Mouse (Mus musculus): ENCODE measurements around the gene Runx3. TPM values are rescaled to one million over a fixed set of nuclear protein-coding genes. Genes with fewer than 3 reads are reported as not detected.

The Runx3 gene
- polyA plus RNA-seq, 1 experiment from 2014 or later = not detected

DNA sequence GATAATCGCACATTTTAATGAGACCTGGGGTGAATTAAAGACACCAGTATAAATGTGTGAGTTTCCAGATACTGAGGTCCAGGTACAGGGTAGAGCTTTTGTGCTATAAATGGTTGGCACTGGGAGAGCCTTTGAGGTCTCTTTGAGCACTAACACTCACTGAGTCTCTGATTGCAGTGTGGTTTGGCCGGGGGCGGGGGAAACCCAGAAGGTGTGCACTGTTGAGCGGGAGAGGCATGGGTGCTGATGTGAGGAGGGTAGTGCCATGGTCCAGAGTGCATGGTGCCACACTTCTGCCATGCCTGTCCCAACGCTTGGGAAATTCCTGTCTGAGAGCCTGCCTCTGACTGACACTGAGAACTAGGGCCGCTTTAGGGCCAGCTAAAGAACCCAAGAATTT lies 36.9 kb downstream of the Runx3 start:
- H3K9me3 ChIP-seq (ENCODE audit: control insufficient read depth, low read length) = no peaks in the 10 kb centered on the region
- no peak overlapping the region for H3K9ac ChIP-seq (ENCODE audit: low read depth, low read length)
- no peak overlapping the region; the same call in 1 of the 2 replicates for H3K27ac ChIP-seq (ENCODE audit: low read depth, low read length)
- H3K4me1 ChIP-seq (ENCODE audit: control insufficient read depth, insufficient read depth, low read depth, low read length) = peaks cover 5% of the 10 kb centered on the region
- 10% methylated on average over 6 of the region's 6 CpGs for WGBS
- no peaks in the 10 kb centered on the region for H3K36me3 ChIP-seq (ENCODE audit: control insufficient read depth, insufficient read depth, low read length)
- peaks cover 64% of the 10 kb centered on the region for H3K27me3 ChIP-seq (replicated peaks; ENCODE audit: control insufficient read depth, insufficient read depth, low read length)
- ATAC-seq = no peak
- H3K4me2 ChIP-seq (ENCODE audit: low read length) = no peak overlapping the region
- H3K4me3 ChIP-seq (ENCODE audit: low read length) = no peak overlapping the region

- ATAC-seq = no peak
- Histone ChIP-seq H3K27ac (ENCODE audit: low read depth, low read length) (no peak overlapping the region), H3K36me3 (ENCODE audit: control insufficient read depth, insufficient read depth, low read length) (no peaks in the 10 kb centered on the region), H3K4me2 (ENCODE audit: low read length) (no peak overlapping the region), H3K9me3 (ENCODE audit: control insufficient read depth, low read length) (no peaks in the 10 kb centered on the region), H3K27me3 (replicated peaks; ENCODE audit: control insufficient read depth, insufficient read depth, low read length) (peaks cover 58% of the 10 kb centered on the region), H3K4me1 (ENCODE audit: control insufficient read depth, insufficient read depth, low read depth, low read length) (no peaks in the 10 kb centered on the region), H3K9ac (ENCODE audit: low read depth, low read length) (no peak overlapping the region), H3K4me3 (ENCODE audit: low read length) (no peak overlapping the region)
- WGBS = 7% methylated on average over 9 of the region's 9 CpGs
Observed at GRCm38 (mm10) chr4:135158724-135159409, 38.4 kb downstream of the Runx3 start.

DNA sequence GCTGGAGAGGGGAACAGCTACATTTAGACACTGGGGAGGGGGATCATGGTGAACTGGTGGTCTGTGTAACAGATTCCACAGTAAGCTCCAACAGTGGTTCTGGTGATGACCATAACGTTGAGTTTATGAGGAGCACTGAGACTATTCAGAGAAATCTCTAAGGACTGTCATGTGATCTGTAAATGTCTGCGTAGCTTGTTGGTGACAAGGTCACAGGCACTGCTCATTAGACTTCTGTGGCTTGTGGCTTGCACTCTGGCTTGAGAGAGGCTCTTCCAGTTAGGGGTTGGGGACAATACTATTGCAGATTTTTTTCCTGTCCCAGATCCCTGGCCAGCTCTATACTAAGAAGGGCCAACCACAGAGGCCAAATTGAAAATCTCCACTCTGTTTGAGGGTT lies 39.2 kb downstream of the Runx3 start:
- H3K4me2 ChIP-seq (ENCODE audit: low read length) = no peak overlapping the region
- no peaks in the 10 kb centered on the region for H3K9me3 ChIP-seq (ENCODE audit: control insufficient read depth, low read length)
- H3K4me3 ChIP-seq (ENCODE audit: low read length) = no peak overlapping the region
- no peak overlapping the region for H3K9ac ChIP-seq (ENCODE audit: low read depth, low read length)
- H3K36me3 ChIP-seq (ENCODE audit: control insufficient read depth, insufficient read depth, low read length) = no peaks in the 10 kb centered on the region
- 60% methylated on average over 2 of the region's 2 CpGs for WGBS
- H3K27ac ChIP-seq (ENCODE audit: low read depth, low read length) = no peak overlapping the region
- peaks cover 60% of the 10 kb centered on the region for H3K27me3 ChIP-seq (replicated peaks; ENCODE audit: control insufficient read depth, insufficient read depth, low read length)
- ATAC-seq = no peak
- no peaks in the 10 kb centered on the region for H3K4me1 ChIP-seq (ENCODE audit: control insufficient read depth, insufficient read depth, low read depth, low read length)

- peaks cover 59% of the 10 kb centered on the region for H3K27me3 ChIP-seq (replicated peaks; ENCODE audit: control insufficient read depth, insufficient read depth, low read length)
- no peak for ATAC-seq
- H3K36me3 ChIP-seq (ENCODE audit: control insufficient read depth, insufficient read depth, low read length) = no peaks in the 10 kb centered on the region
- H3K4me2 ChIP-seq (ENCODE audit: low read length) = no peak overlapping the region
- no peaks in the 10 kb centered on the region for H3K4me1 ChIP-seq (ENCODE audit: control insufficient read depth, insufficient read depth, low read depth, low read length)
- H3K9me3 ChIP-seq (ENCODE audit: control insufficient read depth, low read length) = no peaks in the 10 kb centered on the region
- H3K27ac ChIP-seq (ENCODE audit: low read depth, low read length) = no peak overlapping the region
- WGBS = 76% methylated on average over 3 of the region's 3 CpGs
- no peak overlapping the region for H3K9ac ChIP-seq (ENCODE audit: low read depth, low read length)
- H3K4me3 ChIP-seq (ENCODE audit: low read length) = no peak overlapping the region
Observed at GRCm38 (mm10) chr4:135160168-135160567, 39.7 kb downstream of the Runx3 start.

DNA sequence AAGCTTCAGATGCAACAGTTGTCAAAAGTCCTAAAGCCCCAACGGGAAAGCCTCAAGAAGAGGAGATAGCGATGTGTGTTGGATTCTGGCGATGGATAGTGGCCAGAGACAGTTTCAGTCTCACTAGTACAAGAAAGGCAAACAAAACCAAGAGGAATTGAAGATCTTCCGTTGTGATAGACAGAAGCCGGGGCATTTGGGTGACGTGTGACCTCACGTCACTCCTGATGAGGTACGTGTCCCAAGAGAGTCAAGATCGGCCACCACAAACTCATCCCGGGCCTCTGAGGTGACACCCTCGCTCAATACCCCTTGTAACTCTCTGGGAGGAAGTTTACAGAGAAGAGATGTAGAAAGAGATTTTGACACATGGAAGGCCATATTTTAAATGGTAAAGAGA lies 41.0 kb downstream of the Runx3 start:
- H3K9me3 ChIP-seq (ENCODE audit: control insufficient read depth, low read length) = no peaks in the 10 kb centered on the region
- no peak overlapping the region for H3K9ac ChIP-seq (ENCODE audit: low read depth, low read length)
- peaks cover 54% of the 10 kb centered on the region for H3K27me3 ChIP-seq (replicated peaks; ENCODE audit: control insufficient read depth, insufficient read depth, low read length)
- H3K4me2 ChIP-seq (ENCODE audit: low read length) = no peak overlapping the region
- WGBS = 90% methylated on average over 11 of the region's 11 CpGs
- H3K36me3 ChIP-seq (ENCODE audit: control insufficient read depth, insufficient read depth, low read length) = no peaks in the 10 kb centered on the region
- peaks cover 3% of the 10 kb centered on the region for H3K4me1 ChIP-seq (ENCODE audit: control insufficient read depth, insufficient read depth, low read depth, low read length)
- no peak for ATAC-seq
- no peak overlapping the region for H3K27ac ChIP-seq (ENCODE audit: low read depth, low read length)
- H3K4me3 ChIP-seq (ENCODE audit: low read length) = no peak overlapping the region

- Histone ChIP-seq H3K9ac (ENCODE audit: low read depth, low read length) (no peak overlapping the region), H3K27ac (ENCODE audit: low read depth, low read length) (no peak overlapping the region), H3K27me3 (replicated peaks; ENCODE audit: control insufficient read depth, insufficient read depth, low read length) (peaks cover 34% of the 10 kb centered on the region), H3K4me2 (ENCODE audit: low read length) (no peak overlapping the region), H3K36me3 (ENCODE audit: control insufficient read depth, insufficient read depth, low read length) (no peaks in the 10 kb centered on the region), H3K9me3 (ENCODE audit: control insufficient read depth, low read length) (no peaks in the 10 kb centered on the region), H3K4me1 (ENCODE audit: control insufficient read depth, insufficient read depth, low read depth, low read length) (peaks cover 9% of the 10 kb centered on the region), H3K4me3 (ENCODE audit: low read length) (no peak overlapping the region)
- no peak for ATAC-seq
- WGBS = 54% methylated on average over 6 of the region's 6 CpGs
Observed at GRCm38 (mm10) chr4:135165761-135166160, 45.3 kb downstream of the Runx3 start.

DNA sequence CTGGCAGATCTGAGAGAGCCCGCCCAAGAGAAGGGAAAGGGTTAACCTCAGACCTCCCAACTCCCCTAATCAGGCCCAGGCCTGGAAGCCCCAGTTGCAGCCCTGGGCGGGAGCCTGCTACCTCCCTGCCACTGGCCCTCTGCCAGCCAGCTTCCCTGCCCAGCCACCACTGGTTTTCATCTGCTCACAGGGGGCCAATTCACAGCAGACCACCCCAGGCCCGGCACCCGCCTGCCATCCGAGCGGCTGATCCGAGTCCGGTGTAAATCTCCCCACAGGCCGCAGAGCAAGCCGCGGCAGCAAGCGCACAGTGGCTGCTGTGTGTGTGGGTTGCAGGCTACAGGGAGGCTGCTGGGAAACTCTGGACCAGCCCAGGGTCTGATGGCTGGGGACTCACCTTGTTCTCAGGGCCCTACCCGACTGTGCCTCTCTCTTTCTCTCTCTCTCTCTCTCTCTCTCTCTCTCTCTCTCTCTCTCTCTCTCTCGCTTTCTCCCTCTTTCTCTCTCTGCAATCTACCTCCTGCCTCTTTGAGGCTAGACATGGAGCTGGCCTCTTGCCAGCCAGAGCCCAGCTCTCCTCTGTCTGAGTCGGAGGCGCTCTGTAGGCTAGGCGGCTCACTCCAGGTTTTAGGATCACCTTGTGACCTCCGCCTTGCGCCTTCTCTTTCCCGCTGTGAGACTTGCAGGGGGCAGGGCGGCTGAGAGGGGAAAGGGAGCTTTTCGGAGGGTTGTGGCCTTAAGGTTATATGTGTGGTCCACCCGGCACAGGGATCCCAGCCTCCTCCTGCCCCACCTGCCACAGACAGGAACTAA lies 46.2 kb downstream of the Runx3 start:
- H3K9ac ChIP-seq (ENCODE audit: low read depth, low read length) = peak overlapping the region; percentile 41
- H3K4me3 ChIP-seq (ENCODE audit: low read length) = no peak overlapping the region
- H3K4me2 ChIP-seq (ENCODE audit: low read length) = peak overlapping the region; percentile 25; the same call in 1 of the 2 replicates
- peaks cover 9% of the 10 kb centered on the region for H3K4me1 ChIP-seq (ENCODE audit: control insufficient read depth, insufficient read depth, low read depth, low read length)
- no peaks in the 10 kb centered on the region for H3K36me3 ChIP-seq (ENCODE audit: control insufficient read depth, insufficient read depth, low read length)
- H3K27ac ChIP-seq (ENCODE audit: low read depth, low read length) = no peak overlapping the region
- no peaks in the 10 kb centered on the region for H3K9me3 ChIP-seq (ENCODE audit: control insufficient read depth, low read length)
- WGBS = 4% methylated on average over 23 of the region's 23 CpGs
- H3K27me3 ChIP-seq (replicated peaks; ENCODE audit: control insufficient read depth, insufficient read depth, low read length) = peaks cover 34% of the 10 kb centered on the region
- no peak; the same call in 1 of the 2 replicates for ATAC-seq

GRCm38 (mm10) chr4:135167816-135168527 lies 47.5 kb downstream of the Runx3 start:
- Histone ChIP-seq H3K36me3 (ENCODE audit: control insufficient read depth, insufficient read depth, low read length) (no peaks in the 10 kb centered on the region), H3K9me3 (ENCODE audit: control insufficient read depth, low read length) (no peaks in the 10 kb centered on the region), H3K4me2 (ENCODE audit: low read length) (no peak overlapping the region), H3K4me1 (ENCODE audit: control insufficient read depth, insufficient read depth, low read depth, low read length) (peaks cover 9% of the 10 kb centered on the region), H3K27me3 (replicated peaks; ENCODE audit: control insufficient read depth, insufficient read depth, low read length) (peaks cover 34% of the 10 kb centered on the region), H3K27ac (ENCODE audit: low read depth, low read length) (no peak overlapping the region), H3K9ac (ENCODE audit: low read depth, low read length) (no peak overlapping the region), H3K4me3 (ENCODE audit: low read length) (no peak overlapping the region)
- WGBS = 62% methylated on average over 7 of the region's 7 CpGs
- ATAC-seq = no peak

DNA sequence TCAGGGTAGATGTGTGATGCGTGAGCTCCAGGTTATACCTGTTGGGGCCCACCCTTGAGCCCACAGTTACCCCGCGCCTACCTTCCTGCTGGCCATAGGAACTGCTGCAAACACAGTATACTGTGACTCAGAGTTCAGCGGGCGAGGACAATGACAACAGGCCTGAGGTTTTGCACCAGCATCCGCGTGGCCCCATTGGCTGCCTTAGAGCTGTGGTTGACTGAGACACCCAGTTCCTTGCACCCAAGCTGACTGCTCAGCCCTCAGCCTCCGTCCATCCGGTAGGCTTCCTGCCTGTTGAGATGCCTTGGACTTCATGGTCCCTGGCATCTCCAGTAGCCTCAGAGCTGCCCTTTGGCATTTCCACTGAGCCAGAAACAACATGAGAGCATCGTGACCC lies 48.6 kb downstream of the Runx3 start:
- 82% methylated on average over 10 of the region's 10 CpGs for WGBS
- H3K36me3 ChIP-seq (ENCODE audit: control insufficient read depth, insufficient read depth, low read length) = no peaks in the 10 kb centered on the region
- H3K27ac ChIP-seq (ENCODE audit: low read depth, low read length) = no peak overlapping the region
- H3K4me1 ChIP-seq (ENCODE audit: control insufficient read depth, insufficient read depth, low read depth, low read length) = peaks cover 9% of the 10 kb centered on the region
- peaks cover 44% of the 10 kb centered on the region for H3K27me3 ChIP-seq (replicated peaks; ENCODE audit: control insufficient read depth, insufficient read depth, low read length)
- H3K9ac ChIP-seq (ENCODE audit: low read depth, low read length) = no peak overlapping the region
- ATAC-seq = no peak
- no peaks in the 10 kb centered on the region for H3K9me3 ChIP-seq (ENCODE audit: control insufficient read depth, low read length)
- no peak overlapping the region for H3K4me3 ChIP-seq (ENCODE audit: low read length)
- H3K4me2 ChIP-seq (ENCODE audit: low read length) = no peak overlapping the region

All from hindbrain, embryonic 16.5 days (tissue).